Mouse (Mus musculus): ENCODE data around the gene Nup188.

Gene Nup188

GRCm38 (mm10) chr2:30287027-30287373, 803 bp downstream of the Nup188 start:
- DNase-seq, result no peak

GRCm38 (mm10) chr2:30299525-30299924, 13.3 kb downstream of the Nup188 start:
- no peak for DNase-seq

GRCm38 (mm10) chr2:30299966-30300365, 13.8 kb downstream of the Nup188 start:
- DNase-seq, result no peak

- DNase-seq, result no peak
These were observed 19.9 kb downstream of the Nup188 start for GRCm38 (mm10) chr2:30306087-30306486.

GRCm38 (mm10) chr2:30309351-30309750, 23.2 kb downstream of the Nup188 start:
- DNase-seq, result no peak

GRCm38 (mm10) chr2:30311481-30311880, 25.3 kb downstream of the Nup188 start:
- DNase-seq, result no peak

GRCm38 (mm10) chr2:30316136-30316535, 29.9 kb downstream of the Nup188 start:
- no peak for DNase-seq

- DNase-seq, result peak; percentile 51
These were observed 30.8 kb downstream of the Nup188 start for GRCm38 (mm10) chr2:30316955-30317354.

GRCm38 (mm10) chr2:30319260-30319659, 33.1 kb downstream of the Nup188 start:
- no peak for DNase-seq

- no peak for DNase-seq
These were observed 36.9 kb downstream of the Nup188 start for GRCm38 (mm10) chr2:30323111-30323510.

- no peak for DNase-seq
These were observed 39.1 kb downstream of the Nup188 start for GRCm38 (mm10) chr2:30325296-30325695.

- DNase-seq, result no peak
These were observed 41.1 kb downstream of the Nup188 start for GRCm38 (mm10) chr2:30327276-30327675.

GRCm38 (mm10) chr2:30328791-30329190, 42.6 kb downstream of the Nup188 start:
- DNase-seq, result no peak

GRCm38 (mm10) chr2:30335324-30335723, 49.1 kb downstream of the Nup188 start:
- no peak for DNase-seq

GRCm38 (mm10) chr2:30336174-30336915, 50.1 kb downstream of the Nup188 start:
- DNase-seq, result no peak

GRCm38 (mm10) chr2:30337179-30337578, 51.0 kb downstream of the Nup188 start:
- no peak for DNase-seq

- no peak for DNase-seq
These were observed 55.9 kb downstream of the Nup188 start for GRCm38 (mm10) chr2:30342061-30342460.

- DNase-seq, result no peak
These were observed 56.3 kb downstream of the Nup188 start for GRCm38 (mm10) chr2:30342544-30342943.

GRCm38 (mm10) chr2:30343601-30344137, 57.5 kb downstream of the Nup188 start:
- no peak for DNase-seq

GRCm38 (mm10) chr2:30345971-30346676, 59.9 kb downstream of the Nup188 start:
- DNase-seq, result no peak

- no peak for DNase-seq
These were observed 63.0 kb downstream of the Nup188 start for GRCm38 (mm10) chr2:30349196-30349595.

GRCm38 (mm10) chr2:30351149-30351548, 65.0 kb downstream of the Nup188 start:
- DNase-seq, result no peak

- no peak for DNase-seq
These were observed 69.7 kb downstream of the Nup188 start for GRCm38 (mm10) chr2:30355861-30356260.

- no peak for DNase-seq
These were observed 70.1 kb downstream of the Nup188 start for GRCm38 (mm10) chr2:30356266-30356665.

Measured in layer of hippocampus, adult 9-11 months (tissue).